Mouse (Mus musculus): ENCODE data around the gene Lilra5. TPM values are rescaled to one million over a fixed set of nuclear protein-coding genes. Genes with fewer than 3 reads are reported as not detected.

Lilra5 gene
- 0.02 TPM in 1 of 2 replicates, not detected in the other for polyA plus RNA-seq (2012; rRNA removed)

GRCm38 (mm10) chr7:4237454-4237853 lies at the start of gene Lilra5:
Gene Lilra5 (plus strand): TSS chr7:4237754.

Other genes with a start within 250 kb of the Lilra5 start
- gene Lair1, start 174.6 kb upstream of the Lilra5 start, polyA plus RNA-seq (2012; rRNA removed), result 2.7 and 4.0 TPM in 2 replicates
- gene Ttyh1, start 118.3 kb upstream of the Lilra5 start, polyA plus RNA-seq (2012; rRNA removed), result 170 and 219 TPM in 2 replicates
- gene Leng8, start 100.7 kb upstream of the Lilra5 start, polyA plus RNA-seq (2012; rRNA removed), result 525 and 530 TPM in 2 replicates
- 4.4 and 4.5 TPM in 2 replicates for gene Leng9, start 87.4 kb upstream of the Lilra5 start, polyA plus RNA-seq (2012; rRNA removed)
- gene Cdc42ep5, start 72.9 kb upstream of the Lilra5 start, polyA plus RNA-seq (2012; rRNA removed), result 8.3 and 19.8 TPM in 2 replicates
- not detected in 2 replicates for gene Ncr1, start 100.0 kb downstream of the Lilra5 start, polyA plus RNA-seq (2012; rRNA removed)
- gene Gp6, start 160.0 kb downstream of the Lilra5 start, polyA plus RNA-seq (2012; rRNA removed), result 0.03 and 0.07 TPM in 2 replicates
- 31.2 and 34.3 TPM in 2 replicates for gene Rdh13, start 207.9 kb downstream of the Lilra5 start, polyA plus RNA-seq (2012; rRNA removed)
- 3.0 and 5.5 TPM in 2 replicates for gene Eps8l1, start 222.9 kb downstream of the Lilra5 start, polyA plus RNA-seq (2012; rRNA removed)

Data from central nervous system, embryonic 14 days (tissue).